Mouse (Mus musculus) T-cell, adult 2 months (primary cell): ENCODE measurements around the gene Pmfbp1.

ENCODE experiments used
- DNase-seq: peaks from one replicate; pipeline ENCODE4 v3.0.0; 2022; ENCODE audit warnings: low spot score

The Pmfbp1 gene

DNA sequence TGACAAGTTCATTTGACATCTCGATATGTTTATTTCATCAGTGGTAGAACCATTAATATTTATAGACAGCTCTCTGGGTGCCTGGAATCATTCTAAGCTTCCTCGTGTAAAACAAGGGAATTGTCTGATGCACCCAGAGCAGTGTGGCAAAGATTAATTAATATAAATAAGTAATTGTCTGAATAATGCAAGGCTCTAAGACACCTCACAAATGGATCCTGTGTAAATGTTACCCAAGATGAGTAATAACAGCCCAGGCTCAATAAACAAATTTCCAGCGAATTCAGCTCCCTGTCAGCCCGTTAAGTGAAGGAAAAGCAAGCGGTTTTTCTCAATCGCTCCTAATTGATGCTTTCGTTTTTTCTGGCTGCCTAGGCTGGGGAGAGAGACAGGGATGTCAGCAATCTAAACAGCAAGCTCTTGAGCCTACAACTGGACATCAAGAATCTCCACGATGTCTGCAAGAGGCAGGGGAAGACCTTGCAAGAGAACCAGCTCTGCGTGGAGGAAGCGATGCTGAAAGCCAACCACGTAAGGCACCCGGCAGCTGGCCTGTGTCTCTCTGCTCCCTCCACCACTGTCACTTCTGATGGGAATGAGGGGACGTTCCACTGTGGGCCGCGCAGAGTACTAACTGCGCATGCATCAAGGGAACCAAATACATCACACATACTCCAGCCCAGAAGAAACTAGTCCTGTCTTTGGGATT, 5.3 kb downstream of the Pmfbp1 start:
- DNase-seq, result no peak

DNA sequence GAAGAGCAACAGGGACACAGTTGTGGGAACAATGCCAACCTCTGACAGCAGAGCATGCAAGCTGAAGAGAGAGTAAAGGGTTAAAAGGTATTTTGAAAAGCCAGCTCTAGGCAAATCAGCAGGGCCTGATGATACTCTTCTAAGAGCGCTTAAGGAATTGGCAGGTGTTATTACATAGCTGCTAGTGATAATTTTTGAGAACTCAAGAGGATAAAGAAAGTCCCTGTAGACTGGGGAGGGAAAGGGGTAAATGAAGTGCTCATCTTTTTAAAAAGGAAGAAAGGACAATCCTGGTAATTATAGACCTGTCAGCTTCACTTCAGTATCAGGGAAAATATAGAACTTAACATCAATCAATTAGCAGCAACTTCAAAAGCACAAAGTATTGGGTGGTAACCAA, 9.7 kb downstream of the Pmfbp1 start:
- DNase-seq, result no peak

DNA sequence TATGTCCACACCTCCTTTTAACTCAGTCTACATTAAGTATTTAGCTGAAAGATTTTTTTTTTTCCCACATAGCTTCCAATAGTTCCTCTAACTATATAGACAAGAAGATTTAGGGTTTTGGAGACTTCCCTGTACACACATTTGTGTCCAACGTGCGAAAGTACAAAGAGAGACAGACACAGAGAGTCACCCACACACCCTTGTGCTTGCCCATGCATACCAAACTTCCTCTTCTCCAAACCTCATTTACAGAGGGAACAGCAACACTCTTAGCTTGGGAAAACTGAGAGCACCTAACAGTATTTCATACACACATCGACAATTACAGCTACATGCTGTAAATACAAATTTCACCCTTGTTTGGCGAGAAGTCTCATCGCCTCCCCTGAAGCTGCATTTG, 11.7 kb downstream of the Pmfbp1 start:
- no peak for DNase-seq

DNA sequence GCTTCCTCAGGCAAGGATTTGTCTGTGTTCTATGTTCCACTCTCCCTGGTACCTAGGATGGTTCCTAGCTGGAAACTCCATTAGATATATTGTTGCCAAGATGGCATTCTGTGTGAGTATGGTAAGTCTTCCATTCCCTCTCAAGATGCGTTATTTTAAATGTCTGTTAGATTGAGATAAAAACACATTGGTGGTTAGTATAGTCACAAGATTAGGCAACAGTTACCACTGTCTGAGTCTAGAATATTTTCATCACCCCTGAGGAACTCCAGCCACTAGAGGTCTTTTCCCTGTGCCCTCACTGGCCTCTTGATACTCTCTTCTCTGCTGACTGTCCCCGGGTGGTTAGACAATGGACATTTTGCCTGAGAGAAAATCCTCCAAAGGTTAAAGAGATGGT, 30.2 kb downstream of the Pmfbp1 start:
- no peak for DNase-seq

DNA sequence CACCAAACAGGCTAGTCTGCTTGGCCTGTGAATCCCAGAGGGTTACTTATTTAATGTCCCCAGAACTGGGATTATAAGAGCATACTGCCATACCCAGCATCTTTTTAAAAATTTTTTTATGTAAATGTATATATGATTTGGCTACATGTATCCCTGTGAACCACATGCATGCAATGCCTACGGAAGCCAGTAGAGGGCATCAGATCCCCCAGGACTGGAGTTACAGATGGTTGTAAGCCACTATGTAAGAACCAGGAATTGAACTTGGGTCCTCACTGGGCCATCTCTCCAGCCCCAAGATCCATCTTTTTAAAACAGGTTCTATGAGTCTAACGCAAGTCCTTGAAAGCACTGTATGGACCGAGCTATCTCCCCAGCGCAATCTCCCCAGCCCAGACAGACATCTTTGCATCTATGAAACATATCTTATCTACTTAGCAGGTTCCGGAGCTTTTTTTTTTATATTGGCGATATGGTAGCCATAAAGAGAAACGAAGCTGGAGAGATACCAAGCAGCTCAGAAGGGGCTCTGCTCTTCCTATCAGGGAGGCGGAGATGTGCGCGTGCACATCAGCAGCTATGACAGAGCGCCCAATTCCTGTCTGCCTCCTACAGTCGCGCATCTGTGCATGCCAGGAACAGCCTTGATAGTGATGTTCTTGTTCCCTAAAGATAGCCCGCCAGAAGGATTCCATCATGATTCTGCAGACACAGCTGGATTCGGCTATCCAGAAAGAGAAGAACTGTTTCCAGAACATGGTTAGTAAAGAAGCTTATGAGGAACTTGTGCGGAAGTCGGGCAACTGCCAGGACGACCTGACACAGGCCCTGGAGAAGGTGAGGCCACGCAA, 41.5 kb downstream of the Pmfbp1 start:
- no peak for DNase-seq

DNA sequence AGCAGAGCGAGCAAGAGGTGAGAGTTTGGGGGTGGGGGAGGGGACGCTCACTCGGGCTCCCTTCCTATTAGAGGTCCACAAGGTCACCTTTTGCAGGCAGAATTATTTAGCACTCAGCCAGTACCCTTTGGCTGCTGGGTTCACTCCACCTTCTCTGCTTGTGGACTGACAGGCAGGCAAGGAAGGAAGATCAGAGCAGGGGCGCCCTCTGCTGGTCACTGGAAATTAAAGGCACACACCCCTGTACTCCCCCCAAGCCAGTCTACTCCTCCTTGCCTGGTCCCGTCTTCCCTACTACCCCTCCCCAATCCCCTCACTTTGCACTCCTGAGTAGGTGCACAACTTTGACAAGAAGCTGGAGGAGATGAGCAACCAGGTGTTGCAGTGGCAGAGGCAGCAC, 42.9 kb downstream of the Pmfbp1 start:
- DNase-seq, result peak; percentile 39

DNA sequence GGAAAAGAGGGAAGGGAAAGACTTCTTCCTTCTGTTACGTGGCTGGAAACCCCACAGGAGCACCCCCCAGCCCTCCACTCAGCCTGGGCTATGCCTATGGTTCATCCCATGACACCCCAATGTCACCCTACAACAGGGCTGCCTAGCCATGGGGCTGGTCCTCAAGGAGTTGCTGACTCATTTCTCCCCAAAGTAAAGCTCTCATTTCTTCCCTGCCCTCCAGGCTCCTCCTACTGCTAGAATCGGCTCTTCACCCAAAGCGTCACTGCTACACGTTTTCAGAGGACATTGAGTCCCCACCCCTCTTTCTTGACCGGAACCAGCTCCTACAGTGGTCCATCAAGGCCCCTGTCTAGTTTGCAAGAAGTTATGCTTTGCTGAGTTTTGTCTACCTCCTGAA, 48.3 kb downstream of the Pmfbp1 start:
- DNase-seq, result no peak

DNA sequence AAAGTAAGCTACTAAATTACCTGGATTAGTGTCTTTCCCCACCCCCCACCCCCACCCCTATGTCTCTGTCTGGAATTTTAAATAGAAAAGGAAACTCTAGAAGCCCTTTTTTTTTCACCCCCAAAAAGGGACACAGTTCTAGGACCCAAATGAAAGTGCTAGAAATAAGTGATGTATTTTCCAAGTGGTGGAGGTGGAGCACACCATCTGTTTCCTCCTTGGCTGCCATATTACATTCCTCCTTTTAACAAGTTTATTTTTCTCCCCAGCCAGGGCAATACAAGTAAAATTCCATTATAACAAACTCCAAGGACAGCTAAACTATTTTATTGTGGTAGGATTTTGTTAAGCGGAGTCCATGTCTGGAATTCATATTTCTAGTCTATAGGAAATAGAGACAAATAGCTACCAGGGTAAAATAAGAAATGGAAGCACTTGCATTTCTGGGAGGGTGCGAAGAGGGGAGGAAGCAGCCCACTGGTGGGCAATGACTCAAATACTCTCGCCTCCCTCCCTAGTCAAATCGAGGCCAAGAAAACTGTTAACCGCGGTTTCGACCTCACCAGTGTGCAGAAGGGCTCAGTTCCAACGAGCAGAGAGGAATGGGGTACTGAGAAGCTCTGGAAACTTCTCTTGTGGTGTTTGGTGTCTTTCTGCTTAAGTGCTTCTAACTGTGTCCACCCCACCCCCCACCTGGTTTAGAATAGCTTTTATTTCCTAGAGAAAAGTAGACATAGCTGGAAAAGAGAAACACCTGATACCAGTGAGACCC, 49.1 kb downstream of the Pmfbp1 start:
- DNase-seq, result no peak

DNA sequence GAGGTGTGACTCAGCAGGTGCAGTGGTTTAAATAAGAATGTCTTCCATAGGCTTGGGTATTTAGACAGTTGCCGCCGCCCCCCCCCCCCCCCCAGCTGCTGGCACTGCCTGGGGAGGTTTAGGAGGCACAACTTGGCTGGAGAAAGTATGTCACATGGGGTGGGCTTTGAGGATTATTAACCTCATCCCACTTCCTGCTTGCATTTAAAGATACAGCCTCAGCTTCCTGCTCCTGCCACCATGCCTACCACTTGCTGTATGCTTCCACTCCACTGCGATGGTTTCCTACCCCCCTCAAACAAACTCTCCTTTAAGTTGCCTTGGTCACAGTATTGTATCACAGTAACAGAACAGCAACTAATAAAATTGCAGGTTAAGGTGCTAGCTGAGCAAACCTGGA, 50.2 kb downstream of the Pmfbp1 start:
- no peak for DNase-seq

DNA sequence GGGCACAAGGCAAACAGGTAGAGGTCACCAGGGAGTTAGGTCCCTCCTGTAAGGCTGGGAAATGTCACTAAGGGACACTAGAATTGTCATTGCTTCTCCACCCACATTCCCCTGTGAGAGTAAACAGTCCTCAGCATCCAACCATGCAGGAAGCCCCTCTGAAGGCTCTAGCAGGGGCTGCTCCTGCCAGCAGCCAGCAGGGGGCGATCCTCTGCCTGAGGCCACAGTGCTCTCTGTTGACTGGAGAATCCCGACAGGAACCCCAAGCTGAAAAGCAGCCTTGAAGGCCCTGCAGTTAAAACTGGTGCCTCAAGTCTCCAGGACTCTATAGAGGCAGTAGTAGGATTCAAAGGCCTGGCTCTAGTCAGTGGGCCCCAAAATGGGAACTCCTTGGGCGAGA, 57.8 kb downstream of the Pmfbp1 start:
- DNase-seq, result no peak

DNA sequence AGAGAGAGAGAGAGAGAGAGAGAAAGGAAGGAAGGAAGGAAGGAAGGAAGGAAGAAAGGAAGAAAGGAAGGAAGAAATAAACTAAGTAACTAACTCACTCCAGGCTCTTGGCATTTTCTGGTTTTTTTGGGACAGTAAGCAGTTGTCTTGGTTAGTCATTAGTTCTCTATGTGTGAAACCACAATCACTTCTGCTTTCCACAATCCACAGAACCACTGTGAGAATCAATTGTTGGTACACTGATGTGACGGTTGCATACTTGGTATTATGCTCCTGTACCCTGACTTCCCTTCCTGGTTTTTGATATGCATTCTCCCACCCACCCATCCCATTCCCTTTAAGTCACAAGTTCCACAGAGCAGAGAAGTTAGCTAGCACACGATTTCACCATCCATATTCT, 70.1 kb downstream of the Pmfbp1 start:
- no peak for DNase-seq

DNA sequence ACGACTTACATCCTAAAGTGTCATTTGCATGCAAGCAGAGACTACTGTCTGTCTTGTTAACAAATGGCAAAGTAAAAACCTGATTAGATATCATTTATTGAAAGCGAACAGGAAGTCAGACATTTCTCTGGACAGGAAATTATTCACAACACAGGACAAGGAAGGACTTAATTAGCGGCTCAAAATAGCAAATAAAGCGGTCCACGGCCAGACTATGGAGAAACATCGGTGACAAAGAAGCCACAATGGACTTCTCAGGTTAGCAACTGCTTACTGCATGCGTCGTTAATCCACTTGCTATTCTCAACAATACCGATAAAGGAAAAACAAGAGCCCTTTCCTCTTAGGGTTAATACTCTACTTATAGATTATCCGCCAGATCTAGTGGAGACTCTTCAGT, 70.9 kb downstream of the Pmfbp1 start:
- DNase-seq, result no peak

DNA sequence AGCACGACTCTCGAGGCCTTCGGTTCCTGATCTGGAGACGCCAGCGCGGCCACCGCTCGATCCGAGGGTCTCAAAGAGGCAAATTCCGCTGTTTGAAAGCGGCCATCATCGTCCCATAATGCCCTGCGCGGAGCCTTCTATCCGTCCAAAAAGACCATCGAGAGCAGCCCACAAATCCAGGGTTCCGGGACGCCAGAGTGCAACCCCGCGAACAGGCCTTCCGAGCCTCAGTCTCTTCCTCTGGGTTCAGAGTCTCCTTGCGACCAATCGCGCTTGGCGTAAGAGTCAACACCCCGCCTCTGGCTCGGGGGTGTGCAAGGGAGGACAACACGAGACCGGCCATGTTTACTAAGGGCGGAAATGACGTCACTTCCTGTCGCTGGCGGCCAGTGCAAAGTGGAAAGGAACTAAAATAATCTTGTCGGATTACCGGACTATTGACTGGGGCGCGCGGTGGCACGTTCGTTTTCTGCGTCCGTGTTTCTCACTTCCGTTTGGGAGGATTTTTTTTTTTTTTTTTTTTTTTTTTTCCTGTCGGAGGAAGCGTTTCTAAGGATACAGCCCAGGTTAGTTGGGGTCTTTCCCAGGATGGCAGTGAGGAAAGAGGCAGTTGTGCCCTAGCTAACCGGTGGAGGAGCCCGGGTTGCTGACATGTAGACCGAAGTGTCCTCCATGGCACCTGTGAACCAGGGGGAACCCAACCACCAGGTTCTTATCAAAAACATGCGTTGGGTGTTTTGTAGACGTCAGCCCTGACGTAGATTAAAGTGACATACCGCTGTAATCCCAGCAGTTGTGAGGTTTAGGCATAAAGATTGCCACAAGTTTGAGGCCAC, 71.9 kb downstream of the Pmfbp1 start, which contains the start of the genes Dhx38 and Txnl4b:
Gene Dhx38 (minus strand): TSS at position 364 of the 836 bp plus-strand sequence.
Gene Txnl4b (plus strand): TSS at position 395 of the 836 bp plus-strand sequence.
- DNase-seq, result peak; percentile 99

DNA sequence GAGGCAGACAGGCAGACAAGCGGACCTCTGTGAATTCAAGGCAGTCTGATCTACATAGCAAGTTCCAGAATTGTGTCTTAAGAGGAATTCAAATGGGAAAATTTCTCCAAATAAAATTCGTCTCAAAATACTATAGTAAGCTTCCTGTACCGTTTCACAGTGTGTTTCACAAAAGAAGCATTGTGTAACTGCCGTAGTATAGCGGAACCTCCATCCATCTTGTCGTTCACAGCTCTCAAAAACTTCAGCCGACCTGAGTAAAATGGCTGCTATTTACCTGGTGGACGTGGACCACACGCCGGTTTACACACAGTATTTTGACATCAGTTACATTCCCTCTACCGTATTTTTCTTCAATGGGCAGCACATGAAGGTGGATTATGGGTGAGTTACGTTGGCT, 77.3 kb downstream of the Pmfbp1 start:
- DNase-seq, result no peak

DNA sequence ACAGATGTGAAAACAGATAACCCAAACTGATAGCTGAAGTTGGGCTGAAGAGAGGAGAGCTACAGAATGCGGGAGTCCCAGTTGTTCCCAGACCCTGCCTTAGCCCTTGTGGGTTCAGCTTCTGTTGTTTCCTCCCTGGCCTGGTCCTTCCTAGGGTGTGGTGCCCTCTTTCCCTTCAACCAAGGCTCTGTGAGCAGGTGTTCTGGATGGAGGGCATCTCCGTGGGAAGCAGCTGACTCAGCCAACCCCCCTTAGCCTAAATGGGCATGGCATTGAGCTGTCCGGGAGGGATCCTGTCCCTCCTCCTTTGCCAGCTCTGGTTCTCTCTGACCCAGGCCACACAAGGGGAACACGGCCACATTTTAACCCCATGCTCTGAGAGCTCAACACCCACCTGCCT, 82.5 kb downstream of the Pmfbp1 start:
- no peak for DNase-seq

DNA sequence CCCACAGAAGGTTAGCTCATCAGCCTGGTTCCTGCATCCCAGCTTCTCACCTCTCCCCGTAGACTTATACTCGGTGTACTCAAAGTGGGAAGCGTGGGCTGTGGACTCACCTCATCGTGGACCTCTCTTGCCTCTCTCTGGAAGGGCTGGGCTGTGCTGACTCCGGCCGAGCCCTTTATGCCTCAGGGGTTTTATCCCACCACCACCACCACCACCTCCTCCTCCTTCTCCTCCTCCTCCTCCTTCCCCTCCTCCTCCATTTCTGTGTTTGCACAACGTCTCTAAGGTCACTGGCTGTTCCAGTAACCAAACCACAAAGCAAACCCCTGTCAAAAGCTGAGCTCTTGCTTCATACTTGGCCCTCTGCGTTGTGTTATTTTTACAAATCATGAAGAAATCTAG, 85.1 kb downstream of the Pmfbp1 start, which contains the start of gene Hp:
Gene Hp (minus strand): TSS at position 273 of the 402 bp plus-strand sequence.
- DNase-seq, result no peak

DNA sequence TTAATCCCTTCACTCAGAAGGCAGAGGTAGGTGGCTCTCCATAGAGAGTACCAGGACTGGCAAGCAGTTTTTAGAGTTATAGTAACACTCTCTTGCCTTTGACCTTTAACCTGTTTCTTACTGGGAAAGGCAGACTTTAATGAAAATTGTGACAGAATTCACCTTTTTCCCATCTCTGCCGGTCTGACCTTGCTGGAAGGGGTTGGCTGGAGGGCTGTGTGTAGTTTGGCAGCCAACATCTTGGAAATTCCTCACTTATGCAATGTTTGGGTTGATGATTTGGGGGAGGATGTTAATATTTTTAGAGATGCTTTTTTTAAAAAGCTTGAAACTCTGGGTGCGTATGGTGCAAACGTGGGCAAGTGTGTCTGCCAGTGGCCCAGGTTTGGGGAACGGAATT, 90.5 kb downstream of the Pmfbp1 start:
- DNase-seq, result no peak

DNA sequence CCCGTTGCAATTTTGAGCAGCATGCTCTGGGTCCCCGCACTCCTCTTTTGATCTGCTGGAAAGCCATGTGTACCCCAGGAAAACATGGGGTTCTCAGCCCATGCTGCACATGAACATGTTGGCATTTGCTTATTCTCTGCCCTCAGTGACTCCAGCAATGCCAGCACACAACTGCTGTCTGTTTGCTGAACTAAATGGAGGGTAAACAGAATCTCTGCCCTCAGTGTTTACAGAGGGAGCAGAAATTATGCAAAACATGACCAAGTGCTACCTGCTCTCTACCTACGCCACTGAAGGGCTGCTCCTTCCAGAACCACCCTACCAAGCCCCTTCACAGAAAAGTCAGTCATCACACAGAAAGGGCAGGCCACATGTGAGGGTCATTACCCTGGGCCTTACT, 91.0 kb downstream of the Pmfbp1 start:
- DNase-seq, result no peak

DNA sequence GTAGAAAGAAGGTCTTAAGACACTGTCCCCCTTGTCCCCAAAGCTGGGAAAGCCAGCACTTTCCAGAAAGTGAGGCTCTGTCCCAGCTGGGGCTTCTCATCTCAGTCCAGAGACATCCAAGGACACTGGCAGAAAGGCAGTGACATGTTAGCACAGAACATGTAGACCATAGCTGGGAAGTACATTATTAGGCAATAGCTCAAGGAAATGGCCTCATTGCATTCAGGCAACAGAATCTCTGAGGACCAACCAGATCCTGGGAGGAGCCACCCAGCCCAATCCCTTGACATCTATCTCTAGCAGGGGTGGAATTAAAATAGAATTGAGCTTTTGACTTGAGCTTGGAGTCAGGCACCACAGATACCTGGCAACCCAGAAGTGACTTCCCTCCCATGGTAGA, 91.8 kb downstream of the Pmfbp1 start:
- DNase-seq, result no peak

DNA sequence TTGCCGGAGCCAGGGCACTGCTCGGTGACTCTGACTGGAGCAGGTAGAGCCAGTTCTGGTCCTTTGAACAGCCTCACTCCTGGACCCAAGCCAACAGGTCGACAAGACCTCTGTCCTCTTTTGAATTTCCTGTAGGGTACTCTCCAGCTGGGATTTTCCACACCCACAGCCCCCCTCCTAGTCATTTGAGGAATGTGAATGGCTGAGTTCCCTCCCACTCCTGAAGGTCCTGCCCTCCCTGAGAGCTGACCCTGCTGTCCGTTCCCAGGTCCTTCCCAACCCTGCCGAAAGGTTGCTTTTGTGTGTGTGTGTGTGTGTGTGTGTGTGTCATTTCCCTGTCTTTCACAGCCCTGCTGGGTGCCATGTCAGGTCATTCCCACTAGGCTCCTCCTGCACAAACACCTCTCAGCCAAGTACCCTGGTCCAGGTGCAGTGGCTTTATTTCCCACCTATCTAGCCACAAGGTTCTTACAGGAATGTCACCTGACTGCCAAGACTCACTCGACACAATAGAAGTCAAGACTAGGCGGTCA, 93.2 kb downstream of the Pmfbp1 start:
- no peak for DNase-seq

DNA sequence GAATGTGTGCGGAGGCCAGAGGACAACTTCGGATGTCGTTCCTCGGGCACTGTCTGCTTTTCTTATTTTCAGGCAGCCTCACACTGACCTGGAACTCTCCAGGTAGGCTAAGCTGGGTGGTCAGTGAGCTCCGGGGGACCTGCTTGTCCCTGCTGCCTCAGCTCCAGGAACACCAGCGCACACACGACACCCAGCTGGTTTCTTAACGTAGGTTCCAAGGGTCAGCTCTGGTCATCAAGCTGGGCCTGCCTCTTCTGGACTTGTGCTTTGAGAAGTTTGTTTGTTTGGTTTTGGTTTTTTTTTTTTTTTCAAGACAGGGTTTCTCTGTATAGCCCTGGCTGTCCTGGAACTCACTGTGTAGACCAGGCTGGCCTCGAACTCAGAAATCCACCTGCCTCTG, 97.1 kb downstream of the Pmfbp1 start:
- no peak for DNase-seq
